Mouse (Mus musculus) limb, embryonic 11.5 days (tissue): ENCODE measurements around the gene Swi5. TPM values are rescaled to one million over a fixed set of nuclear protein-coding genes. Genes with fewer than 3 reads are reported as not detected.

Experiments used
- ATAC-seq: fragments of 200-750 bp; cut with Nextera tagmentation; 2 replicates; pipeline ENCODE4 v1.8.0; 2017; ENCODE audit warnings: low read depth; ENCODE audit not compliant: insufficient number of reproducible peaks, low FRiP score, low TSS enrichment
- DNase-seq: peaks from one replicate; pipeline ENCODE4 v3.0.0-alpha.2; 2015; ENCODE audit warnings: low spot score
- H3K27ac ChIP-seq: fragments of 300-500 bp; sonication (generic); replicated peaks from 2 replicates; pipeline ENCODE4 v1.5.1; 2014; ENCODE audit warnings: low read depth, mild to moderate bottlenecking, low read length
- H3K27me3 ChIP-seq: fragments of 300-500 bp; sonication (generic); 2 replicates; pipeline ENCODE4 v1.6.1; 2014; ENCODE audit warnings: mild to moderate bottlenecking, low read length, mixed read lengths; ENCODE audit not compliant: control insufficient read depth, insufficient read depth
- H3K36me3 ChIP-seq: fragments of 300-500 bp; sonication (generic); 2 replicates; pipeline ENCODE4 v1.6.1; 2014; ENCODE audit warnings: mild to moderate bottlenecking, low read length, moderate library complexity, mixed read lengths; ENCODE audit not compliant: control insufficient read depth, insufficient read depth
- H3K4me1 ChIP-seq: fragments of 300-500 bp; sonication (generic); 2 replicates; pipeline ENCODE4 v1.6.1; 2014; ENCODE audit warnings: low read length, mixed read lengths; ENCODE audit not compliant: control insufficient read depth, insufficient read depth
- H3K4me2 ChIP-seq: fragments of 300-500 bp; sonication (generic); 2 replicates; pipeline ENCODE4 v1.6.1; 2014; ENCODE audit warnings: low read depth, mild to moderate bottlenecking, moderate library complexity; ENCODE audit not compliant: severe bottlenecking
- H3K4me3 ChIP-seq: fragments of 300-500 bp; sonication (generic); 2 replicates; pipeline ENCODE4 v1.5.1; 2014; ENCODE audit warnings: low read depth, low read length
- H3K9ac ChIP-seq: fragments of 300-500 bp; sonication (generic); 2 replicates; pipeline ENCODE4 v1.6.1; 2014; ENCODE audit warnings: mild to moderate bottlenecking, low read length
- H3K9me3 ChIP-seq: fragments of 300-500 bp; sonication (generic); 2 replicates; pipeline ENCODE4 v1.6.1; 2016; ENCODE audit warnings: low read length; ENCODE audit not compliant: control insufficient read depth
- WGBS: fragments of 180-500 bp; shearing (Covaris S2); extraction: QIAGEN DNeasy Blood & Tissue Kit; methylation state at CpG from one replicate; pipeline ENCODE4 v1.1.7; 2014; 5-methylcytosine and 5-hydroxymethylcytosine counted together
- polyA plus RNA-seq: library from polyadenylated mRNA; unstranded; fragments of >200 nt; fragmentation: Nextera tagmentation; extraction: Ambion mirVana; gene quantifications from 2 replicates; pipeline ENCODE4 v1.2.1, GENCODE M21; 2014

The Swi5 gene
- polyA plus RNA-seq, 1 experiment from 2014 or later: 272 TPM

- Histone ChIP-seq H3K4me3 (peak overlapping the region; percentile 74; the same call in 1 of the 2 replicates), H3K9ac (peak overlapping the region; percentile 58), H3K27ac (peak overlapping the region; percentile 100), H3K4me1 (peaks cover 48% of the 10 kb centered on the region), H3K27me3 (no peaks in the 10 kb centered on the region), H3K9me3 (no peaks in the 10 kb centered on the region), H3K36me3 (no peaks in the 10 kb centered on the region), H3K4me2 (peak overlapping the region; percentile 96)
- DNase-seq: peak; percentile 85
- peak; percentile 58 for ATAC-seq
- 20% methylated on average over 20 of the region's 20 CpGs for WGBS
Observed at GRCm38 (mm10) chr2:32316887-32317656, 29.2 kb upstream of the Swi5 start.

GRCm38 (mm10) chr2:32315751-32316150 is 27.9 kb upstream of the Swi5 start:
- Histone ChIP-seq H3K9me3 (no peaks in the 10 kb centered on the region), H3K4me1 (peaks cover 54% of the 10 kb centered on the region), H3K4me2 (peak overlapping the region; percentile 29; the same call in 1 of the 2 replicates), H3K27ac (peak overlapping the region; percentile 100), H3K4me3 (no peak overlapping the region), H3K36me3 (no peaks in the 10 kb centered on the region), H3K27me3 (no peaks in the 10 kb centered on the region), H3K9ac (no peak overlapping the region; the same call in 1 of the 2 replicates)
- ATAC-seq (no peak), DNase-seq (peak; percentile 47)
- WGBS: 7% methylated on average over 8 of the region's 8 CpGs

GRCm38 (mm10) chr2:32314831-32315230 is 27.0 kb upstream of the Swi5 start:
- Histone ChIP-seq H3K27me3 (no peaks in the 10 kb centered on the region), H3K36me3 (0 out of 2 replicates have a peak, but pooled peaks cover 2% of the 10 kb centered on the region), H3K27ac (peak overlapping the region; percentile 100), H3K4me2 (no peak overlapping the region), H3K9me3 (no peaks in the 10 kb centered on the region), H3K9ac (no peak overlapping the region), H3K4me1 (peaks cover 54% of the 10 kb centered on the region), H3K4me3 (no peak overlapping the region)
- WGBS: 94% methylated on average over 14 of the region's 14 CpGs
- ATAC-seq: no peak
- DNase-seq: no peak

- H3K27ac ChIP-seq: peak overlapping the region; percentile 76
- peaks cover 50% of the 10 kb centered on the region for H3K4me1 ChIP-seq
- ATAC-seq (peak; percentile 31; the same call in 1 of the 2 replicates), DNase-seq (peak; percentile 97)
- peak overlapping the region; percentile 99 for H3K4me2 ChIP-seq
- H3K9ac ChIP-seq: peak overlapping the region; percentile 76
- no peaks in the 10 kb centered on the region for H3K9me3 ChIP-seq
- H3K27me3 ChIP-seq: no peaks in the 10 kb centered on the region
- whole genome bisulfite sequencing: 2% methylated on average over 32 of the region's 56 CpGs
- peak overlapping the region; percentile 85 for H3K4me3 ChIP-seq
- H3K36me3 ChIP-seq: peaks cover 8% of the 10 kb centered on the region
Observed at GRCm38 (mm10) chr2:32312318-32312964, 24.6 kb upstream of the Swi5 start.

- ATAC-seq (no peak), DNase-seq (peak; percentile 51)
- Histone ChIP-seq H3K4me2 (peak overlapping the region; percentile 99), H3K36me3 (peaks cover 10% of the 10 kb centered on the region), H3K9ac (peak overlapping the region; percentile 76), H3K4me1 (peaks cover 43% of the 10 kb centered on the region), H3K4me3 (peak overlapping the region; percentile 85), H3K27me3 (no peaks in the 10 kb centered on the region), H3K9me3 (no peaks in the 10 kb centered on the region), H3K27ac (peak overlapping the region; percentile 76)
- WGBS: 9% methylated on average over 31 of the region's 42 CpGs
Observed at GRCm38 (mm10) chr2:32311443-32312317, 23.8 kb upstream of the Swi5 start.

- ATAC-seq (no peak), DNase-seq (no peak)
- Histone ChIP-seq H3K9me3 (no peaks in the 10 kb centered on the region), H3K36me3 (peaks cover 20% of the 10 kb centered on the region), H3K4me1 (peaks cover 30% of the 10 kb centered on the region), H3K4me2 (peak overlapping the region; percentile 99; the same call in 1 of the 2 replicates), H3K27ac (no peak overlapping the region), H3K27me3 (no peaks in the 10 kb centered on the region), H3K4me3 (no peak overlapping the region), H3K9ac (peak overlapping the region; percentile 13; the same call in 1 of the 2 replicates)
- 86% methylated on average over 18 of the region's 18 CpGs for WGBS
Observed at GRCm38 (mm10) chr2:32310096-32310845, 22.4 kb upstream of the Swi5 start.

- Histone ChIP-seq H3K9me3 (no peaks in the 10 kb centered on the region), H3K27ac (0 out of 2 replicates have a peak overlapping the region, but pooled peaks have one; percentile 8), H3K36me3 (peaks cover 25% of the 10 kb centered on the region), H3K9ac (no peak overlapping the region; the same call in 1 of the 2 replicates), H3K4me2 (no peak overlapping the region), H3K4me3 (no peak overlapping the region), H3K4me1 (peaks cover 25% of the 10 kb centered on the region), H3K27me3 (no peaks in the 10 kb centered on the region)
- ATAC-seq: no peak
- 85% methylated on average over 16 of the region's 16 CpGs for WGBS
- DNase-seq: no peak
Observed at GRCm38 (mm10) chr2:32308870-32309568, 21.1 kb upstream of the Swi5 start.
